Mouse (Mus musculus): ENCODE data around the gene Sparcl1.

Gene Sparcl1

DNA sequence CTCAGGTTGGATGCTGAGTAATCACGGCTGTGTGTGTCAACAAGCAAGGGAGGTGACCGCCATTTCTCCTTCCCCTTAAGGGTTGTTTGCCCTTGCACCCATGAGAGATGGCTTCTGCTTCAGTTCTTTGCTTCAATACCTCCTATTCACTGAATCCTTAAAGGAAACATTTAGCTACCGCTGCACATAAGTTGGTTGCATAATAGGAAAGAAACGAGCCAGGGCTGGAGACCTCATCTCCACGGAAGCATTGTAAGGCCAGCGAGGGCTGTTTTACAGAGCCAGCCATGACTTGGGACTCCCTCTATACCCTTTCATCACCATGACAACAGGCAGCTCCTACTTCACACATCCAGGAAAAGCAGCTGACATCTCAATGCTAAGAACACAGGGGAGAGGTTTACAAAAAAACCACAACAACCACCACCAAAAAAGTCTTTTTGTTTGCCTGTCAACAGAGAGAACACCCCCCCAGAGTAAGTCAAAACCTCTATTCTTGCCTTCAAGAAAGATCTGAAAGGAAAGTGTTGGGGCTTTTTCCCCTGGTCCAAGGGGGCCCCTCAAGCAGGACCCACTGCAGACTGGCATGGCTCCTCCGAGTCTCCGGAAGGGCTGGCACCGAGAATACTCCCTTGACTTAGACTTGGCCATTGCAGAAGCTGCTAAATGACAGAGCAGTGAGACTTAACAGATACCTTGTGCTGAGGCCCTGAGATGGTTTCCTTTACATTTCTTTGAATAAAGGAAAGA lies 3.2 kb downstream of the Sparcl1 start:
- peak; percentile 85 for DNase-seq

DNA sequence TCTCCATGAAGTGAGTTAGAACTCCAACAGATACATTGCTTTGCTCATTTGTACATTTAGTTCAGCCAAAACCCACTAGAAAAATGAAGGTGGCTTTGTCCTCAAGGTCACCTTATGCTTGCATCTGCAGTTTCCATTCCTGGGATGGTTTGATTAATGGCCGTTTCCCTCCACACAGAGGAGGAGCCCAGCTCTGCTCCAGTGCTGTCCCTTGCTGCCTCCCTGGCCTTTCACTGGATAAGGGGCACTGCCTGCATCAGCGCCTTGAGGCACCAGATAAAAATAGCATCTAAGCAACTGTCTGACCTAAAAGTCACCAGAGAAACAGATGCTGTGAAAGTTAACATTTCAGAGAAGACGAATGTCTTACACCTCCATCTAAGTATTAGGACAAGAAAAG lies 4.0 kb downstream of the Sparcl1 start:
- peak; percentile 69 for DNase-seq

DNA sequence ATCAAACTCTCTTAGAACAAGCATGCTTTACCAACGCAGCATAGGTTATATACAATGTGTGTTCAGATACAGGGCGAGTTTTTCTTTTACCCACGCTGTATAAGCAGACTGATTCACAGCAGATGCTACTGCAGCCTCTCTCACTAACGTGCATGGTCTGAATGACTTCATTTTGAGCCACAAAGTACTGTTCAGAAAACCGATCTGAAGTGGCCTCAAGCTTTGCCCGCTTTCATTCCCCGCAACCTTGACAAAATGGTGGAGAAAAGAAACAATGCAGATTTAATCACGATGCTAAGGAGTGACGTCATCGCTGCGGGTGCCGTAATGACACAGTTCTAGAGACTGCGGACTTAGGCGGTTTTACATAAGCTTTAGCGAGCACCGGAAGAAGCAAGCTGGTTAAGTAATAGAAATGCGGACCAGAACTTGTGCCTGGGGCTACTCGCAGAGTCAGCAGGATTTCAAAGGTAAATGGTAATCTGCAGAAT lies 4.6 kb downstream of the Sparcl1 start:
- peak; percentile 80 for DNase-seq

DNA sequence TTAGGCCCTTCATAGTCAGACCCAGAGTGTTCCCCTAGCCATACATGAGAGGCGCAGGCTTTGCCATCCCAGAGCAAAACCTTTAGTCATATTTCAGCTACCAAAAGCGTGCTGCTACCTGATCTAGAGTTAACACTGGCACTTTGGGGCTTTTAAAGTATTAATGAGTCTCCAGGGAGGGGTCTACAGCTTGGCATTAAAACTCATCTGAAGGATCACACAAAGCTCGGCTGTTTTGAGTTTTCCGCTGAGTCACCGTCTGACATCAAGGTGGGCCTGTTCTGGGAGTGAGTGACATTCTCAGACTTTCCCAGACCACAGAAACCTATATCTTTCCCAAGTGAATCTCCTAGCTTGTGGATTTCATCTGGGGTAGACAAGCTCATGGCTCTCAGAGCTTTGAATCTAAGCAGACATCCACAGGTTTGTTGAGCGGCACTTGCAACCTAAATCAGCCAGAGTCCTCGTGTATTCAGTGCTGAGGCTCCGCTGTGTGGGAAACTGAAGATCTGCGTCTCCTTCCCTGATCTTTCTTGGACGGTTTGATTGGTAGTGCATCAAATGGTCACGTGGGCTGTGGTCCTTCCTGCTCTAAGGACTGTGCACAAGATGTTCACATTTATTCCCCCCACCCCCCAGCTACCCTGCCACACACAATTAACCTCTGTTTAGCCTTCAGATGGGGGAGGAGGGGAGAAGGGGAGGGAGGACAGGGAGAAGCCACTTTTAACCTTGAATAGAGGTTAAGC lies 5.2 kb downstream of the Sparcl1 start:
- DNase-seq = peak; percentile 73

DNA sequence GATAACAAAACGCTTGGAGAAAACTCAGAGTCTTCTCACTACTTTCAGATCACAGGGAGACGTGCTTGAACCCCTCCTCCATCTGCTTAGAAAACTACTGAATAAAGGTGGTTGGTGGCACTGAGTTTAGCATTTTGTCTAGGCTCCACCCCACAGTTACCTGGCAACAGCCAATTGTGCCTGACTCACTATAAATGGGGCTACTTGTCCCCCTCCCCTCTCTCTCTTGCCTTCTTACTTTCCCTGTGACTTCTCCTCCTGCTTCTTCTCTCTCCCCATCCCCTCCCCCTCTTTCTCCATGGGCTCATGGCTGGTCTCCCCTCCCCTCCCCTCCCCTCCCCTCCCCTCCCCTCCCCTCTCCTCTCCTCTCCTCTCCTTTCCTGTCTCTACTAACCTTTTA lies 9.4 kb downstream of the Sparcl1 start:
- DNase-seq = no peak

DNA sequence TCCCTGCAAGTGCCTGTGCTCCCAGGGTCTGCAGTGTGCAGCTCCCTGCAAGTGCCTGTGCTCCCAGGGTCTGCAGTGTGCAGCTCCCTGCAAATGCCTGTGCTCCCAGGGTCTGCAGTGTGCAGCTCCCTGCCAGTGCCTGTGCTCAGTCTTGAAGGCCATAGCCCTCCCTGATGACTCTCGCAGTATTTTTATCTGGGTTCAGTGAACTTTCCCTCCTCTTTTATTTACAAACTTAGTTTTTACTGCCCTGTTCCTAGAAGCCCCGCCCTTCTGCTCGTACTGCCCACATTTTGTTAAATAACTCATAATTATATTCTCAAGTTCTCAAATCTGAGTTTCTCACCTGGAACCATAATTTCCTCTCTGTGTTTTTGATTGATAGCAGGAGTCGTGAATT lies 10.4 kb downstream of the Sparcl1 start:
- DNase-seq = no peak

DNA sequence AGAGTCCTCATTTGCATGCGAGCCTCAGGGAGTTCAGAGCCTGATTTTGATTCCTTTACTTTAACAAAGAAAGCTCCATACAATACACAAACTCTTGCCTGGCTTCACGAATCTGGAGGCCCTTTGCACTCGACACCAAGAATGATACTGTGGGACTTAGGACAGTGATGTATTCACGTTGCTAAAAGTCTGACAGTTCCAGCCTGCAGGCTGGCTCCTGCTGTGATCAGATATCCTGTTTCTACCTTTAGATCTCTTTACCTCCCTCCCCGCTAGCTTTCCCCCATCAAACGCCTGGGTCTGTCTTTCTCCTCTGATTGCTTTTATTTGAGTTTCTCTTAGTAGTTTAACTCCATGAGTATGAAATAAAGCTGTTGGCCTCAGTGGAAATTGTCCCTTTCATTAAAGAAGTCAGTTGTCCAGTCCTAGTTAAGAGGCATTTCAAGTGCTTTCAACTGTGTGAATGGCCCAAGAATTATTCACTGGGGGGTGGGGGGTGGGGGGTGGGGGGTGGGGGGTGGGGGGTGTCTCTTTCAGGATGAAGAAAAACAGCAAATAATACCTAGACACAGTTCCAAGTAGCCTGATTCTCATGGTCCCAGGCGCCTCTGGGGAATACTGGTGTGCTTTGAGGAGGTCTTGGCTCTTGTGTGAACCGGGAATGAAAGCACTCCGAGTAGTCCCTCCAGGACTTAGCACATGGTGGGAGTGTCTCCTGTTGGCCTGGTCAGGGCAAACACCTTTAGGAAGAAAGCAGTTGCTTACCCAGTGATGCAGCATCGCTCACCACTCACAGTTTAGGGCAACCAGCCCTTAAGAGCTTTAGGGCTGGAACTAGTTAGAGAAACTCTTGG lies 11.6 kb downstream of the Sparcl1 start:
- peak; percentile 60 for DNase-seq

DNA sequence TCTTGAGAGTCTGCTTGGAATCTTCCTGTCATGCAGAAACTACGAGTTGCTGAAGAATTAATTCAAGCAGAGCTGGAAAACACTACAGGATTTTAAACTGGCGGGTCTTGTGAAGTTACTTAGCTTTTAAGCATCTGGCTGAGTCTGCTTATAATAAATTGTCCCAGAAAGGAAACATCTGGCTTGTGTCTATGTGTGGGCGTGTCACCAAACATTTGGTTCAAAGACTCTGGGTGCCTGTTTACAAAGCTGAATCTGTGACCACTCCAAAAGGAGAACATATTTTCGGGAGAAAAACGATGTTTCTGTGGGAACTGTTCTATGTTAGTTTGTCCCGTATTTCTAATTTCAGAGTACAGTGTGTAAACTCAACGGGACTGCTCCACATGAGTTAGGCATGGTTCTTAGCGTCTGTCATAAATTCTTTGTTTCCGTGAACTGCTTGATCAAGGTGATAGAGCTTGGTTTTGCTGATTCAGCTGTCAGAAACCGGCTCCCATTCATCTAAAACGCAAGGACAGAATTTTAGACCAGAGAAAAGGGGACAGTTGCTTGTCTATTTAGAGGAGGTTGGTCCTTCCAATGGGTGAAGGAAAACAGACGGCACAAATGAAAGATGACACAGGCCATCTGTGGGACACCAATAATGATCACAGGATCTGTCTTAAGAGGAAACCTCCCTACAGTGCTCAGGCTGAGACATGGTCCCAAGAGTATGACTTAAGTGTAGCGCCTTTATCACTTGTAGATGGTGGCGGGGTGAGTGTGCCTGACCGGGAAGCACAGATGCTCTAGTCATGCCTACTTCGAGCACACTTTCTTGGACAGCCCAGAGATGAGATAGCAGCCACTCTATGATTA lies 17.2 kb downstream of the Sparcl1 start:
- no peak for DNase-seq

DNA sequence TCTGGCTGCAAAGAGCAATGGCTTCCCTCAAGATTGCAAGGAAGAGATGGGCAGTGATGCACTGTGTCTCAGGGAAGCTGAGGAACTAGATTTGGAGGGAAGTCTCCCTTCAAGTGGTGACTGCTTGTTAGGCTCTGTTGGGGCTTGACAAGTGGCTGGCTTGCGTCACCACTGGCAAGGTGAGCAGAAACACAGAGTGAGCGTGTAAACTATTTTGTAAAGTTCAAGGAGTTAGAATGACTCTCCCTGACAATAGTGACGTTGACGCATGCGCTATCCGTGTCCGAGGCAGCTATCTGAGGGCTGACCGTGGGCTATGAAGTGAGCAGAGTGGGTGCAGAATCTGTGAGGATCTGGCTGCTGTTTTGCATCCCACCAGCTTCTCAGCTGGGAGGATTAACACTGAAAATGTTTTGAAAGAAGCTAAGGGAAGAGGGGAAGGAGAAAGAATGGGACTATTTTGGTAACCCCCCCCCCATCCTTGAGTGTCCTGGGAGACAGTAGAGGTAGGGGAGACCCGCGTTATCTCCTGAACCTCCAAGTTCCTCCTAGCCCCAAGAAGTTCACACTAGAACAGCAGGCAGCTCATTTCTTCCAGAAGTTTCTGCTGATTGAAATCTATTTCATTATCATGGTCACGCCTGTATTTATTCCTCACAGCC lies 18.0 kb downstream of the Sparcl1 start:
- no peak for DNase-seq

DNA sequence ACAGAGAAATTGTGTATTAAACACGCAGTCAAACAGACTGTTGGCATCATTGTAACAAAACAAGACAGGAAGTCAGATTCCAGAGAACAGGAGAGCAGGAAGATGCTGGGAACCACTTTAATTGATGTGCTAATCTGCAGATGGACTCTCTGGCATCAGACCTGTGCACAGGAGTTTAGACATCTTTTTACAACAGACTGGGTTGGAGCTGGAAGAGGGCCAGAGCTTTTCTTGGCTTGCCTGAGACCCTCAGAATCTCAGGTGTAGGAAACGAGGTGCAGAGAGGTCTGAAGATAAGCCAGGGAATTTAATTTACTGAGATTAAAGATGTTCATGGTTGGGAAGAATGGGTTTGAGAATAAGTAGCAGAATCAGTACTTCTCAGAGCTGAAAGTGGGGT lies 23.8 kb downstream of the Sparcl1 start:
- DNase-seq = no peak

DNA sequence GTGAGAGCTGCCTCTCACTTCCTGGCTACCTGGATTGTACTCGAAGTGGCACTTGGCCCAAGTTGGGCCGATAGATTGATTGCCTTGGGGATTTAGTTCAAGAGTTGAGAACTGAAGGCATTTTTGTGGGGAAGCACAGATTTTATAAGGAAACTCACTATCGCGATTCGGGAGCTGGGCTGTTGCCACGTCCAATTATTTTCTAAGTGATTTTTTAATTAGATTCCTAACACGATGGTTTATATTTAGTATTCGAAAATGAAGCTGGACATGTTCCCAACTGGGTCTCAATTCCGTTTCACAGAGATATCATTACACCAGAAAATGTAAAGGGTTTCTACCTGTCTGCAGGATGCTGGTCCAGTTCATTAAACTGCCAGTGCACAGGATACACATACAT lies 28.2 kb downstream of the Sparcl1 start:
- DNase-seq = no peak

DNA sequence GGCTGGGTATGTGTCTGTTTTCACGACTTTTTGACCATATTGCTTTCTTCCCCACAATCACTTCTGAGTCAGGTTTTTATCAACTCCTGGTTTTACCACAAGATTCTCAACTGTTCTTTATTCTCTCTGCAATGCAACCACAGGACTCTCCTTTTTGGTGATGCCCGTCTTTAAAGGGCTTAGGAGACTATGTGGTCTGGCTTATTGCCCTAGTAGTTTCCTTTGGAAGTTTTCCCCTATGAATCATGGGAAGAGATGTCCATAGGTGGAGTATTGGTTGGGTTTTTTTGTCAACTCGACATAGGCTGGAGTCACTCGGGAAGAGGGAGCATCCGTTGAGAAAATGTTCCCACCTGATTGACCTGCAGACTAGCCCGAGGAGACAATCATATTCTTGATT lies 32.8 kb downstream of the Sparcl1 start:
- no peak for DNase-seq

DNA sequence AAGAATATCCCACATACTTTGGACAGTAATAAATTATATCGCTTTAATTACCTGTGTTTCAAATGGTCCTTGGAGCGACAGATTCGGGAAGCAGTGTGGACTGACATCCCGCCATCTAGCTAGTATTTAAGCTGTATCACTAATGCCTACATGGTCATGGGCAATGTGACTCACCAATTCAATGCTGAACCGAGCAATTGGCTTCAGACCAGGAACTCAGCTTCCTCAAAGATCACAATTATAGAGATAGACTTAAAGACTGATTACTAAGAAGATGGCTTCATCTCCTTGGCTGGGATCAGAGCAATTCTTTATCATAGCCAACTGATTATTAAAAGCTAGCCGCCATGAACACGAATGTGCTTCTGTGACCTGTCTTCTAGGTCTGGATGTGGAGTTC lies 36.0 kb downstream of the Sparcl1 start, which contains the start of gene Gm17660:
Gm17660 (minus strand) TSS at position 101 of the 400 bp plus-strand sequence.
- no peak for DNase-seq

DNA sequence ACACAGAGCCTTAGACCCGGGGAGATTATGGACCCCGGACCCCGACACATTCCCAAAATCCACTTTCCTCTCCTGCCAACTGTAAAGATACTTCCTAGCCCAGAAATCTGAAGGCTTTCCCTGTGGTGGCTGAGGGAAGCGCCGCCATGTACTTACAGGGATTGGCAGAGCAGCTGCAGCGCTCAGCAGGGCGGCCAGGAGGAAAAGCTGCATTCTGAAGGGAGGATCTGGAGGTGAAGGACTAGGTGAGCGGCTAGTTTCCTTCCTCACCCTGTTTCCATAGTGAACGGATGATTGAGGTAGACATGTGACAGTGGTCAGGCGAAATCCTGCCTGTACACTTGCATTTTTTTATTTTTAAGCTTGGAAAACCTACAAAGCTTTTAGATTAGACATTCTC lies 37.2 kb downstream of the Sparcl1 start:
- DNase-seq = no peak

DNA sequence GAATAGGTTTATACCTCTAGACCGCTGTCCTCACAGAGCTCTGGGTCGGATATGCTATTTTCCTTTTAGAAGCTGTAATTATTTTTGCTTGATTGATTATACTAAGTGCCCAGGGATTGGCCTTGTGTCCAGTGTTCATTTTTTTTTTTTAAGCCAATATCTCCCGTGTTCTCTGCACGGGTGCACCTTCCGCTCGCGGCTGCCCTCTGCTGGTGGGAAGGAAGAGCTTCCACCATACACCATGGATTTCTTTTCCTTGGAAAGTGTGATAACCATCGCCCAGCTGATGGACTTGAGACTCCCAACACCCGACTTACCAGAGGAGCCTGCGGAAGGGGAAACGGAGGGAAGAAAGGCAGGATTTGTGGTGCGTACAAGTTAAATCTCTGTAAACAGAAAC lies 39.1 kb downstream of the Sparcl1 start:
- peak; percentile 73 for DNase-seq

DNA sequence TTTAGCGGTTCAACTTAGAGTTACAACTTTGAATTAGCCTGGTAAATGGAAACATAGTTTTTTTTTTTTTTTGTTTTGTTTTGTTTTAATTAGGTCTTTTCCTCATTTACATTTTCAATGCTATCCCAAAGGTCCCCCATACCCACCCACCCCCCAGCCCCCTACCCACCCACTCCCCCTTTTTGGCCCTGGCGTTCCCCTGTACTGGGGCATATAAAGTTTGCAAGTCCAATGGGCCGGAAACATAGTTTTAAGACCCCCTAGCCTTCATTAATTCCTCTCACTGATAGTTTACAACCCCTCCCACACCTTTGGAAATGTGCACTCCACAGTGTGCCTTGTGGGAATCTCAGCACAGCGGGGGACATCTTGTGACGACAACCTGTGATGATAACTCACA lies 39.9 kb downstream of the Sparcl1 start:
- no peak for DNase-seq

DNA sequence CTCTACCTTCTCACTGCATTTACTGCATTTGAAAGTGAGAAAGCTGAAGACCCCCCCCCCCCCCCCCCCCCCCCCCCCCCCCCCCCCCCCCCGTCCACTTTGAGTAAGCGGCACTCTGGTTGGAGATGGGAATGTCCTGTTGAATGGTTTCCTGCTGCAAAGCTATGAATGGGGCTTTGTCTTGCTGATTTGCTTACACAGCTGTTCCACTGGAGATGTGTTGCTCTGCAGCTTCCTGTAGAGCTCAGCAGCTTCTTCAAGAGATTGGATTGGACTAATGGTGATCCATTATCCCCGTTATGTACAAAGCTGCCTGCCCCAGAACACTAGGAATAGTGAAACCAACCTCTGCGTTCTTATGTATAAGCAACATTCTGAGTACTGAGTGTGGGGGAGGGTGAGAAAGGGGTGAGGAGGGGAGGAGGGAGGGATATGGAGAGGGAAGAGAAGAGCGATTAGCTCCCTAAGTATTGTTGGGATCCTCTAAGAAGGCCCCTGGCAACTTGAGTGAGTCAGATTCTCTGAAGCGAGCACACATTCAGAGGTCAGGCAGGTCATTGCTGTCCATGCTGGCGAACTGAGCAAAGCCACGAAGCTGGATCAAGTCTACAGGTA lies 41.2 kb downstream of the Sparcl1 start:
- peak; percentile 80 for DNase-seq

DNA sequence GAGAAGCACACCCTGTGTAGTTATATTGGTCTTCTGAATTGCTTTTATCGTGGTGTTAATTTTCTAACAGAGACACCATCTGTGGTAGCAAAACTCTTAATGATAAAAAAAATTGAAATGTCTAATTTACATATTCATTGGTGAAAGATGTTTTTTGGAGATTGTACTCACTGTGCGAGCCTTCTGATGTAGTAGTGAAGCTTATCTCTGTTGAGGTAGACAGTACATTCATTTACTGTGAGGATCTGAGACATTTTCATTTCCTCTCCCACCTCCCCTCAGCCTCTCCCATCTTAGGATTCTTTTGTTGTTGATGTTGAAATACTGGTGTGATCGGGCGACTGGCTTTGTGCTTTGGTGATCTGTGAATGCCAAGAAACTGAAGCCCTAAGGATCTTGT lies 42.5 kb downstream of the Sparcl1 start:
- DNase-seq = no peak

DNA sequence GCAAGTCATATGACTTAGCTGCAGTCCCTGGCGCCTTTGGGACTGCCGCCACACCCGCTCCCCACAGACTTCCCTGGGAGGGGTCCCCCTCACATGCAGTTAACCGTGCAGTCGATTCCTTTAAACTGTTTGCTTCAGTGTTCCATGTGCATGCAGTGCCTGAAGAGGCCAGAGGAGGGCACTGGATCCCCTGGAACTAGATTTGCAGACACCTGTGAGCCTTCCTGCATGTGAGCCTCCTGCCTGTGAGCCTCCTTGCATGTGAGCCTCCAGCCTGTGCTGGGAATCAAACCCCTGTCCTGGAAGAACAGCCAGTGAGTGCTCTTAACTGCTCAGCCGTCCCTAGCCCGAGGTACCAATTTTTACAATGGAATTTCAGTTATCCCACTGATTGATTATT lies 44.8 kb downstream of the Sparcl1 start:
- DNase-seq = peak; percentile 43

DNA sequence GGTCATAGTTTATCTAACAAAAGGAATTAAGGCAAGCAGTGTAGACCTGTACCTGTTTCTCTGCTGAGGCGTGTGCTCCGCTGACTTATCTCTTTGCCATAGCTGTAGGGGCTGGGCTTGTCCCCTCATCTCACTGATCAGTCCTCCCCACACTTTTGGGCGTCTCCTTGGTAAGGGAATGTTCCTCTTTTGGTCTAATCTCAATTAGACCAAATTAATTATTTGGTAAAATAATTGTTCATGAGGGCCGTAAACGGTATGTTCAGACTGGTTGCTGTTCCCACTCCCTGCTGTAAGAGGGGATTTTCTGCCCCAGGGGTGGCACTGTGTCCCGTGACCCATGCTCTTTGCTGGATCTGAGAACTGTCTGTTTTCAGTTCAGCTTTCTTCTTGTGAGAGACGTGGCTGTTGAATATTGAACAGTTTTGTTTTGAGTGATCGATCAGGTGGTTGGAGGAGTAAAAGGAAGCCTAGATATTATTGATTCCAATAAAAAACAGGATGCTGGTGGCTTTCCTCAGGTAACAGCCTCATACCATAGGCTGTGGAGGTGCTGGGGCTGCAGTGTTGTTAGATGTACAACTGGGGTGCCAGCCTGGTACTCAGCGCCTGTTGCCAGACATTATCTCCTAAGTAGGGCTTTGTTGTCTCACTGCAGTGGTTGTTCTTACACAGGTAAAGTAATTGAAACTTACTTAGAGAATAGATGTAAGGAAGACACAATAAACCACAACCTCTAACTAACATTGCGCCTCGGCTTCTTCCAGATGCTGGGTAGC lies 50.6 kb downstream of the Sparcl1 start:
- DNase-seq = no peak

Measured in embryo, embryonic 11 days (tissue).